Mouse (Mus musculus): ENCODE measurements at regions not wholly inside any gene's neighbourhood (a gene's known extent, or its start where the extent isn't known, plus 50 kb on each side); places are given as distances from the start of the nearest gene placed in this dataset.

GRCm38 (mm10) chr1:126923981-126924380 is 93.4 kb upstream of the Nckap5 start:
- DNase-seq = no peak
- Histone ChIP-seq H3K27me3 (replicated peaks; ENCODE audit: control insufficient read depth, insufficient read depth, low read length) (no peaks in the 10 kb centered on the region), H3K4me3 (ENCODE audit: insufficient read depth, low read depth, low read length) (no peak overlapping the region), H3K4me1 (ENCODE audit: control insufficient read depth, insufficient read depth, low read length) (no peaks in the 10 kb centered on the region), H3K27ac (ENCODE audit: insufficient read depth, low read depth, low read length) (no peak overlapping the region), H3K36me3 (ENCODE audit: control insufficient read depth, insufficient read depth, low read length) (no peaks in the 10 kb centered on the region)
- no peak for TF ChIP-seq POLR2A (IDR thresholded peaks at IDR 0.05; ENCODE audit: low read depth, low read length)
- TF ChIP-seq CTCF (conservative IDR thresholded peaks at IDR 0.05; ENCODE audit: insufficient read depth, insufficient read length, low read depth, low read length) = no peak
- WGBS = 85% methylated on average over 4 of the region's 4 CpGs

GRCm38 (mm10) chr1:126922231-126922630 is 91.6 kb upstream of the Nckap5 start:
- Histone ChIP-seq H3K27ac (ENCODE audit: insufficient read depth, low read depth, low read length) (no peak overlapping the region), H3K36me3 (ENCODE audit: control insufficient read depth, insufficient read depth, low read length) (no peaks in the 10 kb centered on the region), H3K4me3 (ENCODE audit: insufficient read depth, low read depth, low read length) (no peak overlapping the region), H3K4me1 (ENCODE audit: control insufficient read depth, insufficient read depth, low read length) (no peaks in the 10 kb centered on the region), H3K27me3 (replicated peaks; ENCODE audit: control insufficient read depth, insufficient read depth, low read length) (no peaks in the 10 kb centered on the region)
- WGBS = 92% methylated on average over 4 of the region's 4 CpGs
- DNase-seq = no peak
- TF ChIP-seq CTCF (conservative IDR thresholded peaks at IDR 0.05; ENCODE audit: insufficient read depth, insufficient read length, low read depth, low read length) (no peak), POLR2A (IDR thresholded peaks at IDR 0.05; ENCODE audit: low read depth, low read length) (no peak)

- Histone ChIP-seq H3K4me3 (ENCODE audit: insufficient read depth, low read depth, low read length) (no peak overlapping the region), H3K27me3 (replicated peaks; ENCODE audit: control insufficient read depth, insufficient read depth, low read length) (no peaks in the 10 kb centered on the region), H3K4me1 (ENCODE audit: control insufficient read depth, insufficient read depth, low read length) (no peaks in the 10 kb centered on the region), H3K36me3 (ENCODE audit: control insufficient read depth, insufficient read depth, low read length) (no peaks in the 10 kb centered on the region), H3K27ac (ENCODE audit: insufficient read depth, low read depth, low read length) (no peak overlapping the region)
- WGBS = 87% methylated on average over 1 of the region's 1 CpGs
- TF ChIP-seq POLR2A (IDR thresholded peaks at IDR 0.05; ENCODE audit: low read depth, low read length) = no peak
- TF ChIP-seq CTCF (conservative IDR thresholded peaks at IDR 0.05; ENCODE audit: insufficient read depth, insufficient read length, low read depth, low read length) = no peak
- DNase-seq = no peak
These were observed 88.3 kb upstream of the Nckap5 start for GRCm38 (mm10) chr1:126918876-126919275.

- WGBS = 66% methylated on average over 6 of the region's 6 CpGs
- Histone ChIP-seq H3K4me1 (ENCODE audit: control insufficient read depth, insufficient read depth, low read length) (no peaks in the 10 kb centered on the region), H3K4me3 (ENCODE audit: insufficient read depth, low read depth, low read length) (no peak overlapping the region), H3K27ac (ENCODE audit: insufficient read depth, low read depth, low read length) (no peak overlapping the region), H3K36me3 (ENCODE audit: control insufficient read depth, insufficient read depth, low read length) (no peaks in the 10 kb centered on the region), H3K27me3 (replicated peaks; ENCODE audit: control insufficient read depth, insufficient read depth, low read length) (no peaks in the 10 kb centered on the region)
- DNase-seq = no peak
- TF ChIP-seq CTCF (conservative IDR thresholded peaks at IDR 0.05; ENCODE audit: insufficient read depth, insufficient read length, low read depth, low read length) (no peak), POLR2A (IDR thresholded peaks at IDR 0.05; ENCODE audit: low read depth, low read length) (no peak)
These were observed 87.3 kb upstream of the Nckap5 start for GRCm38 (mm10) chr1:126917872-126918271.

- H3K4me3 ChIP-seq (ENCODE audit: insufficient read depth, low read depth, low read length) = no peak overlapping the region
- DNase-seq = no peak
- WGBS = 81% methylated on average over 6 of the region's 6 CpGs
- H3K27ac ChIP-seq (ENCODE audit: insufficient read depth, low read depth, low read length) = no peak overlapping the region
- H3K4me1 ChIP-seq (ENCODE audit: control insufficient read depth, insufficient read depth, low read length) = no peaks in the 10 kb centered on the region
- H3K36me3 ChIP-seq (ENCODE audit: control insufficient read depth, insufficient read depth, low read length) = no peaks in the 10 kb centered on the region
- no peak for TF ChIP-seq CTCF (conservative IDR thresholded peaks at IDR 0.05; ENCODE audit: insufficient read depth, insufficient read length, low read depth, low read length)
- no peak for TF ChIP-seq POLR2A (IDR thresholded peaks at IDR 0.05; ENCODE audit: low read depth, low read length)
- H3K27me3 ChIP-seq (replicated peaks; ENCODE audit: control insufficient read depth, insufficient read depth, low read length) = no peaks in the 10 kb centered on the region
These were observed 85.8 kb upstream of the Nckap5 start for GRCm38 (mm10) chr1:126916369-126916768.

GRCm38 (mm10) chr1:126911277-126912060 is 80.9 kb upstream of the Nckap5 start:
- Histone ChIP-seq H3K36me3 (ENCODE audit: control insufficient read depth, insufficient read depth, low read length) (no peaks in the 10 kb centered on the region), H3K27ac (ENCODE audit: insufficient read depth, low read depth, low read length) (no peak overlapping the region), H3K4me3 (ENCODE audit: insufficient read depth, low read depth, low read length) (no peak overlapping the region), H3K4me1 (ENCODE audit: control insufficient read depth, insufficient read depth, low read length) (no peaks in the 10 kb centered on the region), H3K27me3 (replicated peaks; ENCODE audit: control insufficient read depth, insufficient read depth, low read length) (no peaks in the 10 kb centered on the region)
- TF ChIP-seq CTCF (conservative IDR thresholded peaks at IDR 0.05; ENCODE audit: insufficient read depth, insufficient read length, low read depth, low read length) (no peak), POLR2A (IDR thresholded peaks at IDR 0.05; ENCODE audit: low read depth, low read length) (no peak)
- WGBS = 53% methylated on average over 12 of the region's 12 CpGs
- DNase-seq = no peak

GRCm38 (mm10) chr1:126907417-126907816 is 76.8 kb upstream of the Nckap5 start:
- Histone ChIP-seq H3K27me3 (replicated peaks; ENCODE audit: control insufficient read depth, insufficient read depth, low read length) (no peaks in the 10 kb centered on the region), H3K36me3 (ENCODE audit: control insufficient read depth, insufficient read depth, low read length) (no peaks in the 10 kb centered on the region), H3K27ac (ENCODE audit: insufficient read depth, low read depth, low read length) (no peak overlapping the region), H3K4me3 (ENCODE audit: insufficient read depth, low read depth, low read length) (no peak overlapping the region), H3K4me1 (ENCODE audit: control insufficient read depth, insufficient read depth, low read length) (no peaks in the 10 kb centered on the region)
- TF ChIP-seq CTCF (conservative IDR thresholded peaks at IDR 0.05; ENCODE audit: insufficient read depth, insufficient read length, low read depth, low read length) = no peak
- TF ChIP-seq POLR2A (IDR thresholded peaks at IDR 0.05; ENCODE audit: low read depth, low read length) = no peak
- 84% methylated on average over 2 of the region's 2 CpGs for WGBS
- DNase-seq = no peak

Data from kidney, adult 2 months (tissue).